Mouse (Mus musculus) erythroblast, embryonic 14.5 days (primary cell): ENCODE measurements around the gene Klrb1c.
"Not testable (repeated sequence)": the region's sequence is repeated elsewhere in the genome, so short reads cannot be mapped to it uniquely, and the experiment has no call there.

Source experiments
- GATA1 ChIP-seq: IDR thresholded peaks from 2 replicates; pipeline ENCODE4 v1.6.1; 2012; ENCODE audit warnings: low read length, inconsistent platforms, mixed read lengths
- TAL1 ChIP-seq: IDR thresholded peaks from 3 replicates; pipeline ENCODE4 v1.6.1; 2012; ENCODE audit warnings: low read length, inconsistent platforms, mixed read lengths

- not testable (repeated sequence) for TF ChIP-seq GATA1, TAL1
These were observed 34.8 kb downstream of the Klrb1c start for GRCm38 (mm10) chr6:128754265-128754664.
